Mouse (Mus musculus): ENCODE measurements around the gene Scpep1. TPM values are rescaled to one million over a fixed set of nuclear protein-coding genes. Genes with fewer than 3 reads are reported as not detected.

Scpep1 gene
- polyA plus RNA-seq, 1 experiment from 2014 or later = 31.4 TPM

- DNase-seq (ENCODE audit: low spot score) = peak; percentile 62
- Histone ChIP-seq H3K4me2 (ENCODE audit: low read length) (peak overlapping the region; percentile 61), H3K4me1 (ENCODE audit: control insufficient read depth, insufficient read depth, low read length) (no peaks in the 10 kb centered on the region), H3K9ac (ENCODE audit: low read length) (peak overlapping the region; percentile 66), H3K4me3 (ENCODE audit: low read depth, low read length) (peak overlapping the region; percentile 36), H3K27me3 (replicated peaks; ENCODE audit: control insufficient read depth, insufficient read depth, low read length) (no peaks in the 10 kb centered on the region), H3K36me3 (ENCODE audit: control insufficient read depth, insufficient read depth, low read length) (peaks cover 12% of the 10 kb centered on the region; the same call in 1 of the 2 replicates), H3K9me3 (replicated peaks; ENCODE audit: control insufficient read depth, low read length) (no peaks in the 10 kb centered on the region), H3K27ac (ENCODE audit: low read depth, low read length) (no peak overlapping the region)
- ATAC-seq = peak; percentile 53
- under 1% methylated on average over 4 of the region's 4 CpGs for WGBS
These were observed 462 bp downstream of the Scpep1 start for GRCm38 (mm10) chr11:88954803-88955202.

DNA sequence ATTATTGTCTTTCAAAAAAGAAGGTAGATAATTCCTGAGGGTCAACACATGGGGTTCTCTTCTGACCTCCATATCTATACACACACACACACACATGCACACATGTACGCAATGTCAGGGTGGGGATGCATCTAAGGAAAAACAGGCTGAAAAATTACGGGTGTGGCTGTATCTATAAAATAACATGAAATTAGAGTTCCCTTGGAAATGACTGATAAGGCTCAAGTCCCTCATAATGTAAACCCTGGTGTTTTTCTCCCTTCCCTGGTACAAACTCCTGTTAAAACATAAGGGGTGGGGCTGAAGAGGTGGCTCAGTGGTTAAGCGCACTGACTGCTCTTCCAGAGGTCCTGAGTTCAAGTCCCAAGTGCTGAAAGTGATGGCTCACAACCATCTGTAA lies 1.7 kb downstream of the Scpep1 start:
- Histone ChIP-seq H3K4me3 (ENCODE audit: low read depth, low read length) (no peak overlapping the region), H3K9me3 (replicated peaks; ENCODE audit: control insufficient read depth, low read length) (no peaks in the 10 kb centered on the region), H3K4me1 (ENCODE audit: control insufficient read depth, insufficient read depth, low read length) (no peaks in the 10 kb centered on the region), H3K27me3 (replicated peaks; ENCODE audit: control insufficient read depth, insufficient read depth, low read length) (no peaks in the 10 kb centered on the region), H3K27ac (ENCODE audit: low read depth, low read length) (no peak overlapping the region), H3K36me3 (ENCODE audit: control insufficient read depth, insufficient read depth, low read length) (peaks cover 12% of the 10 kb centered on the region; the same call in 1 of the 2 replicates), H3K4me2 (ENCODE audit: low read length) (no peak overlapping the region), H3K9ac (ENCODE audit: low read length) (no peak overlapping the region)
- ATAC-seq (no peak), DNase-seq (ENCODE audit: low spot score) (no peak)
- WGBS = 100% methylated on average over 3 of the region's 3 CpGs

- no peaks in the 10 kb centered on the region for H3K4me1 ChIP-seq (ENCODE audit: control insufficient read depth, insufficient read depth, low read length)
- H3K27ac ChIP-seq (ENCODE audit: low read depth, low read length) = no peak overlapping the region
- no peak overlapping the region for H3K4me2 ChIP-seq (ENCODE audit: low read length)
- no peaks in the 10 kb centered on the region for H3K27me3 ChIP-seq (replicated peaks; ENCODE audit: control insufficient read depth, insufficient read depth, low read length)
- DNase-seq (ENCODE audit: low spot score) (no peak), ATAC-seq (no peak)
- H3K9me3 ChIP-seq (replicated peaks; ENCODE audit: control insufficient read depth, low read length) = no peaks in the 10 kb centered on the region
- 95% methylated on average over 5 of the region's 5 CpGs for WGBS
- H3K4me3 ChIP-seq (ENCODE audit: low read depth, low read length) = no peak overlapping the region
- H3K36me3 ChIP-seq (ENCODE audit: control insufficient read depth, insufficient read depth, low read length) = peaks cover 12% of the 10 kb centered on the region; the same call in 1 of the 2 replicates
- H3K9ac ChIP-seq (ENCODE audit: low read length) = no peak overlapping the region
These were observed 3.1 kb downstream of the Scpep1 start for GRCm38 (mm10) chr11:88952117-88952516.

- no peak overlapping the region for H3K9ac ChIP-seq (ENCODE audit: low read length)
- WGBS = 100% methylated on average over 2 of the region's 2 CpGs
- H3K36me3 ChIP-seq (ENCODE audit: control insufficient read depth, insufficient read depth, low read length) = peaks cover 16% of the 10 kb centered on the region; the same call in 1 of the 2 replicates
- ATAC-seq = no peak
- no peak for DNase-seq (ENCODE audit: low spot score)
- no peak overlapping the region for H3K4me3 ChIP-seq (ENCODE audit: low read depth, low read length)
- H3K9me3 ChIP-seq (replicated peaks; ENCODE audit: control insufficient read depth, low read length) = no peaks in the 10 kb centered on the region
- H3K27ac ChIP-seq (ENCODE audit: low read depth, low read length) = no peak overlapping the region
- no peaks in the 10 kb centered on the region for H3K4me1 ChIP-seq (ENCODE audit: control insufficient read depth, insufficient read depth, low read length)
- H3K4me2 ChIP-seq (ENCODE audit: low read length) = no peak overlapping the region
- no peaks in the 10 kb centered on the region for H3K27me3 ChIP-seq (replicated peaks; ENCODE audit: control insufficient read depth, insufficient read depth, low read length)
These were observed 3.7 kb downstream of the Scpep1 start for GRCm38 (mm10) chr11:88951576-88951975.

- H3K36me3 ChIP-seq (ENCODE audit: control insufficient read depth, insufficient read depth, low read length) = peaks cover 17% of the 10 kb centered on the region; the same call in 1 of the 2 replicates
- H3K4me1 ChIP-seq (ENCODE audit: control insufficient read depth, insufficient read depth, low read length) = no peaks in the 10 kb centered on the region
- WGBS = 93% methylated on average over 13 of the region's 13 CpGs
- H3K4me3 ChIP-seq (ENCODE audit: low read depth, low read length) = no peak overlapping the region
- H3K27ac ChIP-seq (ENCODE audit: low read depth, low read length) = no peak overlapping the region
- no peaks in the 10 kb centered on the region for H3K27me3 ChIP-seq (replicated peaks; ENCODE audit: control insufficient read depth, insufficient read depth, low read length)
- H3K9ac ChIP-seq (ENCODE audit: low read length) = no peak overlapping the region
- ATAC-seq = no peak
- H3K9me3 ChIP-seq (replicated peaks; ENCODE audit: control insufficient read depth, low read length) = no peaks in the 10 kb centered on the region
- DNase-seq (ENCODE audit: low spot score) = no peak
- H3K4me2 ChIP-seq (ENCODE audit: low read length) = no peak overlapping the region
These were observed 4.5 kb downstream of the Scpep1 start for GRCm38 (mm10) chr11:88950640-88951250.

DNA sequence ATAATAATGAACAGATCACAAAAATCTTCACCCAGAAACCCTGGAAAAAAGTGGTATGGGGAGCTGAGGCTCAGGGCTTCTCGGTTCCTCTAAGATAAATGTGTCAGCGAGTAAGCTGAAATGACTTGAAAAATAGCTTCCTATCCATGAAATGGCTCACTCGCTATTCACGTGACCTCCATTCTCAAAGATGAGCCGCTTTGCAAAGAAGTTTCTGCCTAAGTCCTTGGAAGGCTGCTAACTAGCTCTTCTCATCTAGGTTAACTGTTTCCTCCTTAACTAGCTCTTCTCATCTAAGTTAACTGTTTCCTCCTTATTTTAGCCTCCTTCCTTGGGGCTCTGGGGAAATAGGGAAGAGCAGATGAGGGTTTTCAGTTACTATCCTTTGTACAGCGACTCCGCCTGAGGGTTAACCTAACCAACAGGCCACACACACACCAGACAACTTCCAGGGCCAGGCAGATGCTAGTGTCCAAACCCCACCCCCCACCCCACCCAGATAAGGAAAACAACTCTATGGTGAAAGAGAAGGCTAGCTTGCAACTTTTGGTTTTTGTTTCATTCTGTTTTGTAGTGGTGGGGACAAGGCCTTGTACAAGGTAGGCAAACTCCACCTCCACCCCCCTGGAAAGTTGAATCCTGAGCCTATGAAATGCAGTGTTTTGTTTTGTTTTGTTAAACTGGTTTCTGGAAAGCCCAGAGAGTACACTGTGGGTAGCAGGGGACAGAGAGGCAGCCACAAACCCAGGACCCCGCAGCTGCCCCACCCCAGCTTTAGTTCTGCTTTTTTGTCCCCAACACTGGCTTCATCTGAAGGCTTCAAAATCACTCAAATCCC lies 5.2 kb downstream of the Scpep1 start:
- no peak for ATAC-seq

GRCm38 (mm10) chr11:88948896-88949295 lies 6.4 kb downstream of the Scpep1 start:
- no peak overlapping the region for H3K9ac ChIP-seq (ENCODE audit: low read length)
- no peak overlapping the region for H3K27ac ChIP-seq (ENCODE audit: low read depth, low read length)
- H3K4me1 ChIP-seq (ENCODE audit: control insufficient read depth, insufficient read depth, low read length) = no peaks in the 10 kb centered on the region
- no peak for DNase-seq (ENCODE audit: low spot score)
- H3K4me2 ChIP-seq (ENCODE audit: low read length) = no peak overlapping the region
- no peaks in the 10 kb centered on the region for H3K27me3 ChIP-seq (replicated peaks; ENCODE audit: control insufficient read depth, insufficient read depth, low read length)
- no peaks in the 10 kb centered on the region for H3K9me3 ChIP-seq (replicated peaks; ENCODE audit: control insufficient read depth, low read length)
- no peak for ATAC-seq
- WGBS = 81% methylated on average over 8 of the region's 8 CpGs
- H3K36me3 ChIP-seq (ENCODE audit: control insufficient read depth, insufficient read depth, low read length) = peaks cover 27% of the 10 kb centered on the region
- H3K4me3 ChIP-seq (ENCODE audit: low read depth, low read length) = no peak overlapping the region

More for the DNA sequence above, 5.2 kb downstream of the Scpep1 start:
- 88% methylated on average over 8 of the region's 8 CpGs for WGBS
- no peak for DNase-seq (ENCODE audit: low spot score)
- H3K27ac ChIP-seq (ENCODE audit: low read depth, low read length) = no peak overlapping the region
- no peaks in the 10 kb centered on the region for H3K27me3 ChIP-seq (replicated peaks; ENCODE audit: control insufficient read depth, insufficient read depth, low read length)
- no peak overlapping the region for H3K4me3 ChIP-seq (ENCODE audit: low read depth, low read length)
- H3K9me3 ChIP-seq (replicated peaks; ENCODE audit: control insufficient read depth, low read length) = no peaks in the 10 kb centered on the region
- no peak overlapping the region for H3K4me2 ChIP-seq (ENCODE audit: low read length)
- H3K9ac ChIP-seq (ENCODE audit: low read length) = no peak overlapping the region
- no peaks in the 10 kb centered on the region for H3K4me1 ChIP-seq (ENCODE audit: control insufficient read depth, insufficient read depth, low read length)
- peaks cover 22% of the 10 kb centered on the region; the same call in 1 of the 2 replicates for H3K36me3 ChIP-seq (ENCODE audit: control insufficient read depth, insufficient read depth, low read length)

- no peak overlapping the region for H3K4me2 ChIP-seq (ENCODE audit: low read length)
- H3K9ac ChIP-seq (ENCODE audit: low read length) = no peak overlapping the region
- H3K27ac ChIP-seq (ENCODE audit: low read depth, low read length) = no peak overlapping the region
- H3K4me1 ChIP-seq (ENCODE audit: control insufficient read depth, insufficient read depth, low read length) = no peaks in the 10 kb centered on the region
- no peaks in the 10 kb centered on the region for H3K9me3 ChIP-seq (replicated peaks; ENCODE audit: control insufficient read depth, low read length)
- 80% methylated on average over 7 of the region's 8 CpGs for WGBS
- H3K27me3 ChIP-seq (replicated peaks; ENCODE audit: control insufficient read depth, insufficient read depth, low read length) = no peaks in the 10 kb centered on the region
- DNase-seq (ENCODE audit: low spot score) (peak; percentile 13), ATAC-seq (no peak)
- H3K4me3 ChIP-seq (ENCODE audit: low read depth, low read length) = no peak overlapping the region
- H3K36me3 ChIP-seq (ENCODE audit: control insufficient read depth, insufficient read depth, low read length) = peaks cover 31% of the 10 kb centered on the region
These were observed 9.2 kb downstream of the Scpep1 start for GRCm38 (mm10) chr11:88945971-88946585.

Measured in forebrain, embryonic 14.5 days (tissue).